Mouse (Mus musculus) cerebellum, adult 2 months (tissue): ENCODE measurements around the gene Evi5l. TPM values are rescaled to one million over a fixed set of nuclear protein-coding genes. Genes with fewer than 3 reads are reported as not detected.
A peak's percentile ranks its signal among the peaks of the same experiment; 100 is the strongest.

Experiments
- DNase-seq, 2 experiments: peaks; one replicate each; pipeline ENCODE4 v3.0.0; 2021
- H3K27ac ChIP-seq: fragments of 200-500 bp; 2 replicates; pipeline ENCODE4 v1.5.1; 2012; ENCODE audit warnings: low read length, control low read depth, inconsistent platforms; ENCODE audit not compliant: insufficient read depth
- H3K27me3 ChIP-seq: fragments of 200-500 bp; 2 replicates; pipeline ENCODE4 v1.6.1; 2012; ENCODE audit warnings: inconsistent platforms, mild to moderate bottlenecking, low read length, moderate library complexity; ENCODE audit not compliant: control insufficient read depth, insufficient read depth
- H3K4me1 ChIP-seq: fragments of 200-500 bp; 2 replicates; pipeline ENCODE4 v1.6.1; 2011; ENCODE audit warnings: low read length; ENCODE audit not compliant: control insufficient read depth, insufficient read depth
- H3K4me3 ChIP-seq: fragments of 200-500 bp; replicated peaks from 2 replicates; pipeline ENCODE3; 2011; ENCODE audit warnings: mild to moderate bottlenecking, low read depth, low read length, control low read depth; ENCODE audit not compliant: insufficient read depth
- CTCF ChIP-seq: fragments of 200-500 bp; IDR thresholded peaks from 2 replicates; pipeline ENCODE4 v1.5.1; 2011; ENCODE audit warnings: low read depth, mild to moderate bottlenecking, control low read depth, low read length, moderate library complexity, borderline replicate concordance; ENCODE audit not compliant: insufficient read depth
- POLR2A ChIP-seq: fragments of 200-500 bp; IDR thresholded peaks from 2 replicates; pipeline ENCODE4 v1.6.1; 2011; ENCODE audit warnings: low read length, control low read depth, borderline replicate concordance; ENCODE audit not compliant: insufficient read depth
- WGBS: fragments of 180-500 bp; shearing (Covaris S2); methylation state at CpG from one replicate; pipeline ENCODE4 v1.1.7; 2018; 5-methylcytosine and 5-hydroxymethylcytosine counted together
- polyA plus RNA-seq: library from polyadenylated mRNA; depleted of rRNA; stranded (reverse); fragments of >200 nt; gene quantifications from 2 replicates; pipeline ENCODE4 v1.2.3, GENCODE M21; 2012

Gene Evi5l
- polyA plus RNA-seq, 1 experiment = 73.3 TPM

DNA sequence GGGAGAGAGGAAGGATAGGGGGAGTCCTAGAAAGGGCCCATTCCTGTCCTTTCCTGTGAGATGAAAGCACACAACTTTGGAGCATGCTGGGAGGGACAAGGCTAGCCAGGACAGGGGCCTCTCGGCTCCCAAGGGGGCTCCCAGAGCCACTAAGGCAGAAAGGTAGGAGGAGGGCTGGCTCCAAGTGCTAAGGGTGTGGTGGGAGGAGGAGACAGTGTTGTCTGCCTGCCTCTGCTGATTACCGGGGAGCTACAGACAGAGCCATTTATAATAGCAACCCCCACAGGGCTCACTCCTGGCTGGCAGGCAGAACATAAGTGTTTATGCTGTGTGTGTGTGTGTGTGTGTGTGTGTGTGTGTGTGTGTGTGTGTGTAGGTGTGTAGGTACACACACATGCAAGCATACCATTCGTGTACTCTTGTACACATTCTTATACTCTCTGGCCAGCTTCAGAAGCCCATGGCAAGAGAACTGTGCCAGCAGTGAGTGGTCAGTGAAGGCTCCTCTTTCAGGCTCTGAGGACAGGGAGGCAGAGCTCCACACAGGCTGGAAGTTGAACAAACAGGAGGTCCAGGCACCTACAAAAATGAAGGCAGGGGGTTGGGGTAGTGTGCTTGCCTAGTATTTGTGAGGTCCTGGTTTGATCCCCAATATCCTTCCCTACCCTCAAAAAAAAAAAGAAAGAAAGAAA, 22.8 kb downstream of the Evi5l start:
- no peaks in the 10 kb centered on the region; the same call in 1 of the 2 replicates for H3K4me1 ChIP-seq
- 0 out of 2 replicates have a peak overlapping the region, but pooled peaks have one; percentile 25 for H3K27ac ChIP-seq
- H3K27me3 ChIP-seq = no peaks in the 10 kb centered on the region
- no peak for DNase-seq
- H3K4me3 ChIP-seq = no peak overlapping the region
- WGBS = 26% methylated on average over 3 of the region's 3 CpGs
- TF ChIP-seq POLR2A = no peak
- TF ChIP-seq CTCF = no peak

DNA sequence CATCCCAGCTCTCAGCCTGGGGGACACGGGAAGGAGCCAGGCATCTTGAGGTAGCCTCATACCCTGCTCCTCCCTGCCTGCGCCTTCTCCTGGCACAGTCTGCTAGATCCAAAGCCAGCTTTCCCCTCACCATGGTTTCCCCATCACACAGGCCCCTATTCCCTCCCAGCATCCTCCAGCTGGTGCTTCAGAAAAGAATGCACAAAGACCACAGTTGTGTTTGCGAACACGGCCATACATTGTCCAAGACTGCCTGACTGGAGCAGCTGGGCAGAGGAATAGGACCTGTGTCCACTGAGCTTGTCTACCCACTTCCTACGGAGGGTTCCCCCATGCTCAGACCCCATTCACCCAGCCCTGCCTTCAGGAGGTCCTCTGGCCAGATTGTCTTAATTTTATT, 25.9 kb downstream of the Evi5l start:
- Histone ChIP-seq H3K27me3 (no peaks in the 10 kb centered on the region), H3K4me3 (no peak overlapping the region), H3K27ac (peak overlapping the region; percentile 50; the same call in 1 of the 2 replicates), H3K4me1 (no peaks in the 10 kb centered on the region; the same call in 1 of the 2 replicates)
- TF ChIP-seq CTCF (no peak), POLR2A (no peak)
- 28% methylated on average over 5 of the region's 5 CpGs for WGBS
- no peak for DNase-seq

DNA sequence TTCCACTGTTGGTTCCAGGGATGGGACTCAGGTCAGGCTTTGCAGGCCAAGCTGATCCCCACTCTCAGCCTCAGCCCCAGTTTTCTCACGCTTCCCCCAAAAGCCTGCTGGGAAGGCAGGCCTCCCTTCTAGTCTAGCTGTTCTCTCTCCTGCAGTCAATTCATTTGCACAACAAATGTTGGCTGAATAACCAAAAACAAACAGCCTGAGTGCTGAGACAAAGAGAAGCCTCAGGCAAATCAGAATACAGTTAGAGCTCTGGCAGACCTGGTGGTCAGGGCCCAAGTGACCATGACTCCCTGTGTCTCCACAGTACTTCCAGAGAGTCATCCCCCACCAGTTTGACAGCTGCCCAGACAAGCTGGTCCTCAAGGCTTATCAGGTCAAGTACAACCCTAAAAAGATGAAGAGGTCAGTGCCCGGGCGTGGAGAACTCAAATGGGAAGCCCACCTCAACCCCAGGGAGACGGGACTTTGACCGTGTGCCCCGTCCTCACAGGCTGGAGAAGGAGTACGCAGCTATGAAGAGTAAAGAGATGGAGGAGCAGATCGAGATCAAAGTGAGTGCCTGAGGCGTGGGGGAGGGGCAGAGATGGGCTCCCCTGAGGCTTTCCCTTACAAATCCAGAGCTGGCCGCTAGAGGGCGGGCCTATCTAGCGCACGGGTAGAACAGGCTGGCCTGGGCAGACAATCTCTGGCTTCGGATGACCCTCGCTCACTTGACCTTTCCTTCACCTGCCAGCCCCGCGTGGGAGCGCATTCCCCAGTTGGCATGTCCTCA, 26.6 kb downstream of the Evi5l start:
- Histone ChIP-seq H3K27me3 (no peaks in the 10 kb centered on the region), H3K4me3 (no peak overlapping the region), H3K27ac (no peak overlapping the region), H3K4me1 (no peaks in the 10 kb centered on the region; the same call in 1 of the 2 replicates)
- TF ChIP-seq POLR2A (no peak), CTCF (peak; percentile 85)
- DNase-seq = peak; percentile 80 to 89
- 10% methylated on average over 18 of the region's 18 CpGs for WGBS

DNA sequence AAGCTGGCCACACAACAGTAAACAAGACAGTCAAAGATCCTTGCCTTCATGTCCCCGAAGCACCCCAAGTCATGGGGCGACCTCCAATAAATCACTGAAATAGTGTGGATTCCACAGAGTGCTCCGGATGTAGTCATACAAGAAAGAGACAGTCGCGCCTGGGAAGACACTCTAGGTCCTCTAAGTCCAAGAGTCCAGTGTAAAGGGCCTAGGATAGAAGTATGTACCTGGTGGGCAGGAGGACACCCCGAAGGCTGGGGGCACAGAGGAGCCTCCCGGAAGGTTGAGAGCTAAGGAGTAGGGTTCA, 27.2 kb downstream of the Evi5l start:
- DNase-seq = no peak
- no peaks in the 10 kb centered on the region; the same call in 1 of the 2 replicates for H3K4me1 ChIP-seq
- H3K4me3 ChIP-seq = no peak overlapping the region
- 54% methylated on average over 7 of the region's 7 CpGs for WGBS
- TF ChIP-seq CTCF (no peak), POLR2A (no peak)
- no peaks in the 10 kb centered on the region for H3K27me3 ChIP-seq
- no peak overlapping the region for H3K27ac ChIP-seq

DNA sequence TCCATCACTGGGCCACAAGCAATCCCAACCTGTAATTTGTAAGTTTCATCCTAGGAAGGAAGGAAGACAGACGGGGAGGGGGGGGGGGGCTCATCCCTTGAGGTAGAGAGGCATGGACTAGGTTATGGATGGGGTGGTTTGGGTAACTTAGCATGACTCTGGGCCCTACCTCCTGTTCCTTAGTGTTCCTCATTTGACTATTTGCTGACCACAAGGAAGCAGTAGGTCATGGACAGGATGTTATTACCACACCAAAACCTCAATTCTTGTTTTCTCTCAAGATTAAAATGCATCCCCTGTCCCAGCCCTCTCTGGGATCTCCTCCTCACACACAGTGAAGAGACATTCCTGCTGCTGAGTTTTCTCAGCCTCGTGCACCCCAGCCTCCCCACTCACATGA, 35.0 kb downstream of the Evi5l start:
- no peaks in the 10 kb centered on the region; the same call in 1 of the 2 replicates for H3K4me1 ChIP-seq
- 63% methylated on average over 2 of the region's 2 CpGs for WGBS
- no peak overlapping the region for H3K4me3 ChIP-seq
- no peaks in the 10 kb centered on the region for H3K27me3 ChIP-seq
- no peak overlapping the region for H3K27ac ChIP-seq
- TF ChIP-seq POLR2A = no peak
- TF ChIP-seq CTCF = no peak
- DNase-seq = no peak

DNA sequence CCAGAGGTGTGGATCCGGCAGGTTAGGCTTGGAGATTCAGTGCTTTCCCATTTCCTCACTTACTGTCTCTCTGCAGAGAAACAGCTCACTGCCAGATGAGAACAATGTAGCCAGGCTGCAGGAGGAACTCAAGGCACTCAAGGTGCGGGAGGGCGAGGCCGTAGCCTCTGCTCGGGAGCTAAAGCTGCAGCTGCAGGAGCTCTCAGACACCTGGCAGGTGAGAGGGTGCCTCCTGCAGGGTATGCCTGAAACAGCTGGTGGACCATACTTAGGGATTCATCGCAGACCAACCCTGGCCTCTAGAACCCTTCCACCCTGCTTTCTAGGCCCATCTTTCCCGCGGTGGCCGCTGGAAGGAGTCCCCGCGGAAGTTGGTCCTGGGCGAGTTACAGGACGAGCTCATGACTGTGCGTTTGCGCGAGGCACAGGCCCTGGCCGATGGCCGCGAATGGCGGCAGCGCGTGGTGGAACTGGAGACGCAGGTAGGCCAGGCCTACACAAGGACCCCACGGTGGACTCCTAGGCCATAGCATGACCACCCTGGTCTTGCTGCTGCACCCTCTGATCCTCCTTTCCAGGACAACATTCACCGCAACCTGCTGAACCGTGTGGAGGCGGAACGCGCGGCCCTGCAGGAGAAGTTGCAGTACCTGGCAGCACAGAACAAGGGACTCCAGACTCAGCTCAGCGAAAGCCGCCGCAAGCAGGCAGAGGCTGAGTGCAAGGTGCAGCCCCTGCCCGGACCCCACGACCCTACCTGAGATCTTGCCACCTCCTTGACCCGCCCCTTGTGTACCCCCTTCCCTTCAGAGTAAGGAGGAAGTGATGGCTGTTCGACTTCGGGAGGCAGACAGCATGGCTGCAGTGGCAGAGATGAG, 39.1 kb downstream of the Evi5l start:
- WGBS = 69% methylated on average over 38 of the region's 38 CpGs
- Histone ChIP-seq H3K27me3 (no peaks in the 10 kb centered on the region), H3K27ac (no peak overlapping the region), H3K4me3 (no peak overlapping the region), H3K4me1 (peaks cover 10% of the 10 kb centered on the region)
- no peak for TF ChIP-seq POLR2A
- TF ChIP-seq CTCF = no peak
- DNase-seq = no peak

DNA sequence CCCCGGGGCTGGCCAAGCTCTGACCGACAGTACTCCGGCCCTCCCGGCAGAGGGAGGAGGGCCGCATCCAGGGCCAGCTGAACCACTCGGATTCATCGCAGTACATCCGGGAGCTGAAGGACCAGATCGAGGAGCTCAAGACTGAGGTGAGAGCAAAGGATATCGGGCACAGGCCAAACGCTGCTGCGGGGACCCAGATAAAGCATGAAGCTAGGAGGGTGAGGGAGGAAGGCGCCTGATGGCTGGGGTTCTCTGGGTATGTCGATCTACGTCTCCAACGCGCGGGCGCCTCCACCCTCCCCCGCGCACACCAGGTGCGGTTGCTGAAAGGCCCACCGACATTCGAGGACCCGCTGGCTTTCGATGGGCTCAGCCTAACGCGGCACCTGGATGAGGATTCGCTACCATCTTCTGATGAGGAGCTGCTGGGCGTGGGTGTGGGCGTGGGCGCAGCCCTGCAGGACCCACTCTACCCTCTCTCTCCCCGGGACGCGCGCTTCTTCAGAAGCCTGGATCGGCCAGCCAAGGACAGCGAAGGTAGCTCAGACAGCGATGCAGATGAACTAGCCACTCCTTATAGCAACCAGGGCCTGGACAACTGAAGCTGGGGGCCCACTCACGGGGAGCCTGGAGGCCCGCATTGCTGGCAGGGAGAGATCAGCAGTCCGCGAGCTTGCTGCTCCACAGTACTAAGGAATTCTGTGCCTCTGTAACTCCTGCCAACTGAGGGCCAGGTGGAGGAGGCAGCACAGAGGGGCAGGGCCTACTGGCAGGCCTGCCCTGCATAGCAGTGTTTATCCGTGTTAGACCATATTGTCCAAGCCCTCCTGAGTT, 40.0 kb downstream of the Evi5l start:
- no peak for TF ChIP-seq POLR2A
- TF ChIP-seq CTCF = no peak
- no peak overlapping the region for H3K4me3 ChIP-seq
- H3K27me3 ChIP-seq = no peaks in the 10 kb centered on the region
- H3K4me1 ChIP-seq = peaks cover 10% of the 10 kb centered on the region
- DNase-seq = peak; percentile 47 to 60
- H3K27ac ChIP-seq = no peak overlapping the region
- 33% methylated on average over 44 of the region's 44 CpGs for WGBS
